Mouse (Mus musculus) splenic B cell, adult 2 months (primary cell): ENCODE data around the gene Nox4.

Experiments
- DNase-seq: peaks from one replicate; pipeline ENCODE4 v3.0.0-alpha.2; 2011; ENCODE audit warnings: low read depth, low spot score
- H3K27me3 ChIP-seq: 2 replicates; pipeline ENCODE4 v1.6.1; 2012; ENCODE audit warnings: mild to moderate bottlenecking, low read length, moderate library complexity, mixed read lengths; ENCODE audit not compliant: control insufficient read depth, poor library complexity, insufficient read depth, severe bottlenecking
- H3K36me3 ChIP-seq: 2 replicates; pipeline ENCODE4 v1.6.1; 2012; ENCODE audit warnings: mild to moderate bottlenecking, low read length, moderate library complexity, mixed read lengths; ENCODE audit not compliant: control insufficient read depth, poor library complexity, insufficient read depth, severe bottlenecking

Gene Nox4

DNA sequence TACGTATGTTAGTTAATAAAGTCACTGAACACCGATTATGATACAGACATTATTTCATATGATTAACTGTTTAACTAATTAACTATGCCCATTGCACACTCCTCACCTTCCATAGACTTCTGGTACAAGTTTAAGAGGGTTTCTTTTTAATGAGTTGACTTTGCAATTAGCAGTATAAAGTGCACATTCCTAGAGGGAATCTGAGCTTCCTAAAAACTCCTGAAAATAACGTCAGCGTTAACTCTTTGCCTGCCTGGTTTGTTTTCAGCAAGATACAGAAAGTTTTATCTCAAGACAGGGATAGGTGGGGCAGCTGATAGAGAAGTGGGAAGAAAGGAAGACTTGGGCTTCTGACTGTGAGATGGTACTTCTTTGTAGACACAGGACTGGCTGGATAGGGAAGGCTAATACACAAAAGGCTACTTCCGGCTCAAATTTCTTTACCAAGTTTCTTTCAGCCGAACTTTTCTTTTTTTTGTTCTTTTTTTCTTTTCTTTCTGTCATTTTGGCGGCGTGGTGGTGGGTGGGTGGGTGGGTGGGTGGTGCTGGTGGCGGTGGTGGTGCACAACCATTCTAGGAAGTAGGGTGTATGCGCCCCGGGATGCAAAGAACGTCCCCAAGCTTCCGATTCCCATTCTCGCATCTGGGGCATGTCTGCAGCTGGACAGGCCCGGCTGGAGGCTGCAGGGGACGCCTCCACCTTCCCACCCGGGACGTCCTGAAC lies at the start of gene Nox4:
Nox4 (plus strand) TSS at position 241 of the 724 bp plus-strand sequence.
- H3K27me3 ChIP-seq, result no peaks in the 10 kb centered on the region
- DNase-seq, result no peak
- no peaks in the 10 kb centered on the region for H3K36me3 ChIP-seq

DNA sequence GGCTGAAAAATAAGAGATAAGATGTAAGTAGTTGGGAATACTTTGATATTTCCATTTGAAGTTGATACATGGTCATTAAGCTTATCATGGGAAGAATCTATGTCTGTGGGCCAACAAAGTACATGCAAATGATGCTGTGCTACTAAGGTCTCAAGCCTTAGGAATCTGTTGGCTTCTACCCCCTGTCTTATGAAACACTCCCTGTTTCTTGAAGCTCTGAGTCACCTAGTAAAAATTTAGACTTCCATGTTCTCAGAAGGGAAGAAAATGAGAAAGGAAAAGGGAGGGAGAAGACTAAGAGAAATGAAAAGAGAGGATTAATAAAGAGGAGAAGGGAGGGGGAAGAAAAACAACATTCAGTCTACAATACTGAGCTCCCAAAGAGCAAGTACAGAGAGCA lies 41.1 kb upstream of the Nox4 start:
- Histone ChIP-seq H3K27me3 (no peaks in the 10 kb centered on the region), H3K36me3 (no peaks in the 10 kb centered on the region)
- no peak for DNase-seq

DNA sequence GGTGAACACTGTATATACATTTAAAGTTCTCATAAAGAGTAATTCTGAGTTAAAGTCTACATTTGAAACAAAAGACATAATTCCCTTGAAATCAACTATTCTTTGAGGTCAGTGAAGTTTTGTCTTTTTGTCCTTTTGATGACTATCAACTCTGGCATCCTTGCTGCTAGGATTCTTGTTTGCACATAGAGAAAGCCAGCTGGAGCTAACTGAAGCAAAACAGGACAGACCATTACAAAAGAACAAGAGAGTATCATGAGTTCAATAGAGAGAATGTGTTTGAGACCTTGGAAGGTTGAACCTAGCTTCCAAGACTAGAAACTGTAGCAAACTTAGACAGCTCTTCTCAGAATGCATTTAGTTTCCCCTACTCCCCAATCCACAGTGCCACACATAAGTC lies 24.2 kb upstream of the Nox4 start:
- no peak for DNase-seq
- Histone ChIP-seq H3K36me3 (no peaks in the 10 kb centered on the region), H3K27me3 (no peaks in the 10 kb centered on the region)

DNA sequence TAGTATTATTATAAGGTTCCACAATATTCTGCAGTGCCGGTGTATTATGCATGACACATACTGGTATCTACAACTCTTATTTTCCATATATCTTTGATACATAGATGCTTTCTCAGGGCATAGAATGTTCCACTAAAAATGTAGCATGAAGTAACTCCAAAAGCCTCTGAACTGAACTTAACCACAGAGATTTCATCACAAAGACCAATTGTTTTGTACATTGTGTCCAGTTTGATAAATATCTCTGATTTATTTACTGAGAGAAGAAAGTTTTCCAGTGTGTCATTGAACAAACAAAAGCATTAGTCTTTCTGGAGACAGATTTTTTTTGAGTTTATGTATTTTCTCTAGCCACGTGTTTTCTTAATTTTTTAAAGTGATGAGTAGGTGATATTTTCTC lies 23.1 kb upstream of the Nox4 start:
- no peaks in the 10 kb centered on the region for H3K27me3 ChIP-seq
- no peak for DNase-seq
- H3K36me3 ChIP-seq, result no peaks in the 10 kb centered on the region

DNA sequence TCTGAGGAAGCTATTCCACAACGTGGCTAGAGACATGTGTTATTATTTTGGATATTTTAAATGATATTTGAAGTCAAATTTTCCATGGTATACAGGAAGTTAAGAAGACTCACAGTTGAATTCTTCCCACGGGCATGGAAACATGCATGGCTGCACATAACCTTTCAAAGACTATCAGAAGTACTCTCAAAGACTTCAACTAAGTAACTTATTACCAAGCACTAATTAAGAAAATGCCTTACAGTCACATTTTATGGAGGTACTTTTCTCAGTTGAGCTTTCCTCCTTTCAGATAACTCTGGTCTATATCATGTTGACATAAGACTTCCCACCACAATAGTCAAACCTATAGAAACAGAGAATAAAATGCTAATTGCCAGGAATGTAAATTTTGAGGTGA lies 20.3 kb upstream of the Nox4 start:
- DNase-seq, result no peak
- H3K27me3 ChIP-seq, result no peaks in the 10 kb centered on the region
- no peaks in the 10 kb centered on the region for H3K36me3 ChIP-seq

DNA sequence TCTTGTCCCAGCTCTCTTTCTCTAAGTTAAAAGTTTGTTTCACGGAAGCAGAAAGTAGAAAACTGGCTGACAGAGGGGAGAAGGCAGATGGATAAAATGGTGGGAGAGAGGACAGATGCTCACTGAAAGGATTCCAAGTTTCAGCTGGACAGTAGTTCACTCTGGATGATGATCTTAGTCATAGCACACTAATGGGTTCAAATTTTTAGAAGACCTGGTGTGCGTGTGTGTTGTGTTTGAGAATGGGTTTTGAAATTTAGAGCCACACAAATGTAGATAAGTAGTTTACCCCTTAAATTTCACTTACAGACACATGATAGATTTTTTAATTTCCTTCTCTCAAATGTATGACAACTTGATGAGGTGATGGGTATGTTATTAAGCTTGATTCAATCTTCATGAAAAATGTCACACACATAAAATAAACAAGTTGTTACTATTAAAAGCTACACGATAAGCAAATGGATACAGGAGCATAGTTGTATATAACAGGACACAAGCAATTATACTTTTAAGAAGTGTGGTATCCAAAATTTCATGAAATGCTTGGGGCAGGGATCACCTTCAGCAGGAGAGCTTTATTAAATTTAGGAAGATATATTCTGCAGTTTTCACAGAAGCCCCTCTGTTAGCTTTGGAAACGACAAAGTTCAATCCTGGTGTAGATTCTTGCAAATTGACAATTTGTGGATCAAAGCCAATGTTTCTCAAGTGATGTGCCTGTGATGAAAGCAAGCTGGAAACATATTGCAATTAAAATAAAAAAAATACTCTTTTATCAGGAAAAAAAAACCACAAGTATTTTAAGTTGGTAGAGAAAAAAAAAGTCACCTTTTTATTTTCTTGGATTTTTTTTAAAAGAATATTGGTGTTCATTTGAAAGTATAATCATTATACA lies 18.6 kb upstream of the Nox4 start:
- Histone ChIP-seq H3K27me3 (no peaks in the 10 kb centered on the region), H3K36me3 (no peaks in the 10 kb centered on the region)
- no peak for DNase-seq

DNA sequence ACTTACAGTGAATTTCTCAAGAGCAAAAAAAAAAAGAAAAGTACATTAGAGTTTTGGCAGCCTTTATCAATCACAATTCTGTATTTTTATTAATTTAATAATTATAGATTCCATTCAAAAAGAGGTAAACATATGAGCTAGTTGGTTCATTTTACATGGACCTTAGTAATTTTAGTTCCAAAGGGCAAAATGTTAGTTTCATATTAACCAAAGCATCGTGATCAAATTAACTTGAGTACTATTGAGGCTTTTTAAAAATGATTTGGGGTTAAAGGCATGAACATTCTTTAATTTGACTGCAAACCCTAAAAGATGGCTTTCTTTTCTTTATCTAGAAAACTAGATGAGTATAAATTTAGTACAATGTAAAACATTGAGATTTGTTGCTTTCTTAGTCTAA lies 16.4 kb upstream of the Nox4 start:
- DNase-seq, result no peak

DNA sequence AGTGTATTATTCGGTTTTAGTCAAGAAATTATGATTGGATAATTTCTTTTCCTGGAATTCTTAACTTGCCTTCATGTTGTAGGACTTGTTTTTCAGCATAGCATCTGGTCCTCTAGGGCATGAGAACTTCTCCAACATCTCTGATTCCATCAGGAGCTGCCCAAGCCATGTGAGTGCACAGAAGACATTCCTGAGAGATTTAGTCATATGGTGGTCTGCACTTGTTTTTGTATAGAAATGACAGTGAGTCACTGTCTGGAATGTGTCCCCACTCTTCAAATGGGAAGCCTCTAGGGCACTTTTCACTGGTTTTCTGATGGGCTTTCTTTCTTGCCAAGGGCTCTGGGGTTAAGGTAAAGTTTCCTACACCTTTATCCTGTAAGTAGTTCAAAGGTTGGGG lies 4.8 kb upstream of the Nox4 start:
- no peak for DNase-seq
- no peaks in the 10 kb centered on the region for H3K36me3 ChIP-seq
- H3K27me3 ChIP-seq, result no peaks in the 10 kb centered on the region

More for the DNA sequence above, 16.4 kb upstream of the Nox4 start:
- Histone ChIP-seq H3K27me3 (no peaks in the 10 kb centered on the region), H3K36me3 (no peaks in the 10 kb centered on the region)

DNA sequence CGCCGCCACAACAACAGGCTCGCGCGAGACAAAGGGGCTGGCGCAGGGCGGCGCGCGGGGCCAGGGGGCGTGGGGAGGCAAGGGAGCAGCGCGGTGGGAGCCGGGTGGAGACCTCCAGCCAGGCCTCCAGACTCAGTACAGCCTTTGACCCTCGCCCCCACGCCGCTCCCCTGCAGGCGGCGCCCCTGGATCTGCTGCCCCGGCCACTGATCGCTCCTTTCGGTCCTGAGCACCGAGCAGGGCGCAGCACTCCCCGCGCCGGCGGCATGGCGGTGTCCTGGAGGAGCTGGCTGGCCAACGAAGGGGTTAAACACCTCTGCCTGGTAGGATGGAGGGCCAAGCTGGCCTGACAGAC lies 661 bp downstream of the Nox4 start:
- no peaks in the 10 kb centered on the region for H3K27me3 ChIP-seq
- H3K36me3 ChIP-seq, result no peaks in the 10 kb centered on the region
- no peak for DNase-seq

DNA sequence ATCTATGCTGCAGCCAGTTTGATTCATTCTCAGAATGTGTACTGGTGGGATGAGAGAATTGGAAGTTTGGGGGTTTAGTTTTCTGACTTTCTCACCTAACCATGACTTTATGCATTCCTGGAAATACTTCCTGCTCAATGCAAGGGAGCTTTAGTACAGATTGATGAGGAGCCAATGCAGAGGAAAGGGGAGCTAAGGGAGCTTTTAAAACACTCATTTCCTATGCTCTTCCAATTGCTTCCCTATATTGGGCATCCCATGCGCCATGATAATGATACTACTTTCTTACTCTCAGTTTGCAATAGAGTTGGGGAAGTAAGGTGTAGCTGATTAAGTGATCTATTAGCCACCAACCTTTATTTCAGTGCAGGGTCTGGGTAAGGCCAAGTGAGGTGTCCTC lies 1.0 kb downstream of the Nox4 start:
- H3K27me3 ChIP-seq, result no peaks in the 10 kb centered on the region
- H3K36me3 ChIP-seq, result no peaks in the 10 kb centered on the region
- DNase-seq, result no peak

DNA sequence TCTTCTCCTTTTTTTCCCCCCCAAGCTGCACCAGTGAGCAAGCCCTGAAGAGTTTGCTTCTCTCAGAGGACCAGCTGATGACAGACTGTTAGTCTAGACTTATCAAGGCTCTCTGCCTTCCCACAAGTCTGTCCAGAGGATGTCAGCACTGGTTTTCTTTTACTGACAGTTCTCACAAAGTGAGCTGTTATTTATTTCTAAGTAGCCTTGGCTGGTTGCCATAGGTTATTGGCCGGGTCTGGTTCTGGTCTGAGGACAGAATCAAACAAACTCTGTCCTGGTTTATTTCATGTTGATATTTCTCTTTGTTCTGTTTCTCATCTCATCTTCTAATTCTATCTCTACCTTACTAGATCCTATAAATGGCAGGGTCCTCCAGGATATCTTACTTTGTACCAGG lies 2.0 kb downstream of the Nox4 start:
- Histone ChIP-seq H3K27me3 (no peaks in the 10 kb centered on the region), H3K36me3 (no peaks in the 10 kb centered on the region)
- DNase-seq, result no peak

DNA sequence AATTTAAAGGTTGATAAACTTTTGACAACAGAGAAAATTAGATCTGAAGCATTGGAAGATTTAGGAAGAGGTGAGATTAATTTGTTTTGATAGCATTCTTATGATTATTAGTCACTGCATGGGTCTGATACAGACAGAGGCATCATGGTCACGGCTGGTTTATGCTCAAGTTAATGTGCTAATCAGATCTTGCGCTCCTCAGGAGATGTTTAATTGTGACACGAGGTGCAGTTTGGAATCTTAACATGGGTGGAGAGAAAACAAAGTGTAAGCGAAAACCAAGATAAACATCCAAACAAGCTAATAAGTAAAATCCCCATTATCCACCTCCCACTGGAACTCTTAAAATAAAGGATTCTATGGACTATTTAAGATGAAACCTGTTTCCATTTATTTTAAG lies 6.2 kb downstream of the Nox4 start:
- DNase-seq, result no peak

DNA sequence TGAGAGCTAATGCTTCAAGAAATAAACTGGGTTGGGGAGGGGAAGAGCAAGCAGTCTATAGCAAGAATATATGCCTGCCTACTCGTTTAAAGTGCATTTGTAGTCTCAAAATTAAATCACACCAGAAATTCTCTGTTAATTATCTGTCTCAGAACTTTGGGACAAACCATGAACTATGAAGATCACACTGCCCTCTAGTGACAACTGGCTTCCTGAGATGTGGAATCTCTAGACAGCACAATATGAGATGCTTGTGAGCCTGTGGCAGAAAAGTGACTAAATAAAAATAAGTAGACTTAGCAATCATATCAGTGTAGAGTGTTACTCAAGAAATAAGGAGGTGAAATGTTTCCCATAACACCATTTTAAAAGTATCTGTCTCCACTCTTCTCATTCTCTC lies 31.3 kb downstream of the Nox4 start:
- H3K36me3 ChIP-seq, result no peaks in the 10 kb centered on the region
- no peaks in the 10 kb centered on the region for H3K27me3 ChIP-seq
- no peak for DNase-seq

More for the DNA sequence above, 6.2 kb downstream of the Nox4 start:
- H3K27me3 ChIP-seq, result no peaks in the 10 kb centered on the region
- H3K36me3 ChIP-seq, result no peaks in the 10 kb centered on the region

DNA sequence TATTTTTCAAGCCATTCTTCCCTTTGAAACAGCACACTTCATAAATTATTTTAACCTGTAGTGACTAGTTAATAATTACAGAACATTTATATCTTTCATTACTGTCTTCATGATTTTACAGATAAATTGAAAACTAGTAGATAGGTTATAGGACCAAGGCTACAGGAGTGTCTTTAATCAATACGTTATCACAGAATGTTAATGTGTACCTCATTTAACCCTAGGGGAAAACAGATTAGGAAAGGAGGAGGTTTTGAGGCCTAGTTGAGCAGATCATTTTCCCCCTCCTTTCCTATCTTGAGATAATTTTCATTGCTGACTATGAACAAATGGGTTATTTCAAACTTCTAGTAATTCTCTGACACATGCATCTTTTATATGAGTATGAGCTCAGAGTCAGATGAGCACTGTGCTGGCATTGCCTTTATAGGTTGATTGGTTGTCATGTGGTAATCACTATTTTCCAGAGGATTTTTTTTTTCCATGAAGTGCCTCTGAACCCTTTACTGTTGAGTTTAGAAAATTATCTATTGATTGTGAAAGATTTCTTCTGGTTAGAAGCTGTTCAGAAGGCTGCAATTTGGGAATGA lies 57.9 kb downstream of the Nox4 start:
- no peaks in the 10 kb centered on the region for H3K36me3 ChIP-seq
- DNase-seq, result no peak

DNA sequence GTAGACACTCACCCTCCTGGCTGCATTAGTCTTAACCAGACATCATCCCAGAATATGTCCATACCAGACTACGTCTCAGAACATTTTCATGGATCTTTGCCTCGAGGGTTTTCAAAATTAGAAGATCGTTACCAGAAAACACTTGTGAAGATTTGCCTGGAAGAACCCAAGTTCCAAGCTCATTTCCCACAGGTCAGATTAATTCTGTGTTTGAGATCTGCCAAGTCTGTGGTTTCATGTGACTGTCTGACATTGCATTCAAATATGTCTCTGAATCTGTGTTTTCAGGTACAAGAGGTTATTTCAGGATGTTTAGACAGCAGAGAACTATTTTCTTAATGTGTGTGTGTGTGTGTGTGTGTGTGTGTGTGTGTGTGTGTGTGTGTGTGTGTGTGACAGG lies 75.7 kb downstream of the Nox4 start:
- no peak for DNase-seq
- no peaks in the 10 kb centered on the region for H3K27me3 ChIP-seq
- no peaks in the 10 kb centered on the region for H3K36me3 ChIP-seq

More for the DNA sequence above, 57.9 kb downstream of the Nox4 start:
- H3K27me3 ChIP-seq, result no peaks in the 10 kb centered on the region
